In the genomic region with DNA sequence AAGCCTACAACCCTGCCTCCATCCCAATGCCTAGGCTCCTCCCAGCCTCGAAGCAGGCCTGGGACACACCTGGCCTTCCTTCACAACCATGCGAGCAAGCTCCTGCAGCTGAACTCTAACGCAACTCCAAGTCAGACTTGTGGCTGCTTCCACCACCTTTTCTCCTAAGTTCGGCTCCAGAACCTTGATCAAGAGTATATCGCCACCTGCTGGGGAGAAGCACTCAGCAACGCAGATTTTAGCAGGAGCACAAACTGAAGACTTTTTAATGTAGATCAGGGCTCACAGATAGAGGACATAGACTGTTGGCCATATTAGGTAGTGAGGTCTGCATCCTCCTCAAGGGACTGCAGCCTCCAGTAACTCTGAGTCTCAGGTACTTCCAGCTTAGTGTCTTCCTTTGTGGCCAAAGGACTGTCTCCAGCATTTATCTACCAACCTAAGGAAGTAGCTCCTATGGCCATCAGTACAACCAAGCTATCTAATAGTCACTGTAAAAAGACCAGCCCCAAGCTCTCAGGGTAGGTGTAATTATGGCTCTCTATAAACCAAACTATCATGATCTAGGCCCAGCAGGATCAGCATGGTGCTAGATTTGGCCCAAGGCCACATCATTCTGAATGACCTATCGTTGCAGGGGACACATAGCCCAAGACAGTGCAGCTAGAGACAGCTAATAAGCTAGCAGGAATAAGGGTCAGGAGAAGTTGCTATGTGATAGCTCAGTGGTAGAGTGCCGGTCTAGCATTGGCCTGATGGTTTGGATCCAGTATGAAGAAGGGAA, we compare ENCODE assay signal across 8 mouse cellular contexts. TPM values are rescaled to one million over a fixed set of nuclear protein-coding genes. Genes with fewer than 3 reads are reported as not detected.
DNase-seq lines count a peak whose midpoint lies in the region; ATAC-seq and TF ChIP-seq lines count a peak whose summit lies in the region.

No protein-coding gene starts in this region.

- TF ChIP-seq CTCF in heart, adult 2 months (IDR thresholded peaks at IDR 0.05), result peak; percentile 98
- peak; percentile 98 for TF ChIP-seq CTCF in midbrain, postnatal 0 days (IDR thresholded peaks at IDR 0.05)

- no peaks in the 10 kb centered on the region for H3K79me2 ChIP-seq in heart, adult 2 months (replicated peaks; ENCODE audit: control insufficient read depth, insufficient read depth, low read length)

- 20% methylated on average over 8 of the region's 8 CpGs for WGBS in embryonic facial prominence, embryonic 11.5 days
- 23% methylated on average over 8 of the region's 8 CpGs for WGBS in heart, adult 2 months
- 26% methylated on average over 8 of the region's 8 CpGs for WGBS in limb, embryonic 12.5 days
- WGBS in midbrain, postnatal 0 days, result 28% methylated on average over 8 of the region's 8 CpGs

- TF ChIP-seq EP300 in heart, adult 2 months (IDR thresholded peaks at IDR 0.05; ENCODE audit: insufficient read depth, low read depth, low read length), result peak; percentile 79; the same call in 1 of the 2 replicates

- ATAC-seq in embryonic facial prominence, embryonic 11.5 days (replicated peaks; ENCODE audit: insufficient number of reproducible peaks, low FRiP score, low TSS enrichment, low read depth), result peak; percentile 52
- peak; percentile 79; the same call in 1 of the 2 replicates for ATAC-seq in limb, embryonic 12.5 days (ENCODE audit: insufficient number of reproducible peaks, insufficient read depth, low FRiP score, low TSS enrichment, low read depth)
- peak; percentile 63 for ATAC-seq in midbrain, postnatal 0 days (ENCODE audit: low FRiP score)

- intact Hi-C loops in heart, adult 2 months (cut with DNase I), result loop anchor here (1.0 to 5.0 kb wide), 3 partner anchors 64 to 485 kb away; partner anchors contain the start of gene Maml2

- H3K36me3 ChIP-seq in embryonic facial prominence, embryonic 11.5 days (replicated peaks; ENCODE audit: control insufficient read depth, insufficient read depth, low read depth, low read length), result no peaks in the 10 kb centered on the region
- H3K36me3 ChIP-seq in heart, adult 2 months (ENCODE audit: control insufficient read depth, insufficient read depth, low read length), result no peaks in the 10 kb centered on the region
- H3K36me3 ChIP-seq in limb, embryonic 12.5 days, result no peaks in the 10 kb centered on the region
- H3K36me3 ChIP-seq in midbrain, postnatal 0 days (ENCODE audit: insufficient read depth, low read length), result no peaks in the 10 kb centered on the region

- H3K9me3 ChIP-seq in embryonic facial prominence, embryonic 11.5 days (replicated peaks; ENCODE audit: control insufficient read depth, low read length), result no peaks in the 10 kb centered on the region
- no peaks in the 10 kb centered on the region for H3K9me3 ChIP-seq in limb, embryonic 12.5 days
- no peaks in the 10 kb centered on the region for H3K9me3 ChIP-seq in midbrain, postnatal 0 days (ENCODE audit: low read length)

- no peak for TF ChIP-seq POLR2A in heart, adult 2 months (IDR thresholded peaks at IDR 0.05; ENCODE audit: insufficient read depth, low read depth, low read length)

- no peak overlapping the region for H3K4me3 ChIP-seq in embryonic facial prominence, embryonic 11.5 days (ENCODE audit: low read depth, low read length)
- no peak overlapping the region for H3K4me3 ChIP-seq in heart, adult 2 months
- no peak overlapping the region for H3K4me3 ChIP-seq in limb, embryonic 12.5 days (replicated peaks)
- H3K4me3 ChIP-seq in midbrain, postnatal 0 days (ENCODE audit: low read depth, low read length), result no peak overlapping the region

- H3K27me3 ChIP-seq in embryonic facial prominence, embryonic 11.5 days (ENCODE audit: control insufficient read depth, insufficient read depth, low read length), result no peaks in the 10 kb centered on the region
- H3K27me3 ChIP-seq in heart, adult 2 months (ENCODE audit: control insufficient read depth, insufficient read depth, low read length), result no peaks in the 10 kb centered on the region
- H3K27me3 ChIP-seq in limb, embryonic 12.5 days, result no peaks in the 10 kb centered on the region
- H3K27me3 ChIP-seq in midbrain, postnatal 0 days (ENCODE audit: insufficient read depth, low read length), result no peaks in the 10 kb centered on the region

- H3K9ac ChIP-seq in embryonic facial prominence, embryonic 11.5 days (replicated peaks; ENCODE audit: low read length), result no peak overlapping the region
- H3K9ac ChIP-seq in heart, adult 2 months (ENCODE audit: low read depth, low read length), result no peak overlapping the region
- H3K9ac ChIP-seq in limb, embryonic 12.5 days (replicated peaks), result no peak overlapping the region
- no peak overlapping the region for H3K9ac ChIP-seq in midbrain, postnatal 0 days (replicated peaks; ENCODE audit: low read length, poor library complexity, severe bottlenecking)

- H3K4me1 ChIP-seq in embryonic facial prominence, embryonic 11.5 days (ENCODE audit: control insufficient read depth, insufficient read depth, low read length), result no peaks in the 10 kb centered on the region
- H3K4me1 ChIP-seq in heart, adult 2 months (ENCODE audit: control insufficient read depth, insufficient read depth, low read length), result peaks cover 2% of the 10 kb centered on the region
- no peaks in the 10 kb centered on the region for H3K4me1 ChIP-seq in limb, embryonic 12.5 days (replicated peaks)
- no peaks in the 10 kb centered on the region for H3K4me1 ChIP-seq in midbrain, postnatal 0 days (ENCODE audit: insufficient read depth, low read length)

- no peak overlapping the region for H3K27ac ChIP-seq in embryonic facial prominence, embryonic 11.5 days (replicated peaks; ENCODE audit: low read depth, low read length)
- no peak overlapping the region for H3K27ac ChIP-seq in heart, adult 2 months
- H3K27ac ChIP-seq in limb, embryonic 12.5 days, result no peak overlapping the region
- H3K27ac ChIP-seq in midbrain, postnatal 0 days (ENCODE audit: low read depth, low read length), result no peak overlapping the region

- peak; percentile 87 for DNase-seq in 416B (ENCODE audit: low read depth)
- DNase-seq in adrenal gland, postnatal 14 days, result peak; percentile 86
- peak; percentile 90 for DNase-seq in embryonic facial prominence, embryonic 11.5 days (ENCODE audit: low spot score)
- peak; percentile 70 to 71 for DNase-seq in heart, adult 2 months
- peak; percentile 58 to 84 for DNase-seq in kidney, adult 8-10 months
- DNase-seq in midbrain, postnatal 0 days (ENCODE audit: low spot score), result peak; percentile 89
- DNase-seq in spleen, postnatal 10 days (ENCODE audit: low spot score in 2 of 2), result peak; percentile 27 to 75

- H3K4me2 ChIP-seq in embryonic facial prominence, embryonic 11.5 days (ENCODE audit: low read depth, low read length), result no peak overlapping the region
- peak overlapping the region; percentile 27; the same call in 1 of the 2 replicates for H3K4me2 ChIP-seq in limb, embryonic 12.5 days
- no peak overlapping the region for H3K4me2 ChIP-seq in midbrain, postnatal 0 days (ENCODE audit: low read depth, low read length, poor library complexity, severe bottlenecking)

RNA-seq across cellular contexts. Expression of gene Mtmr2, which starts 31.7 kb away (rescaled TPM):
- 65.8 and 74.0 TPM in 2 replicates for total RNA-seq in adrenal gland, postnatal 14 days (2021)
- 89.5 and 90.1 TPM in 2 replicates for polyA plus RNA-seq in embryonic facial prominence, embryonic 11.5 days (2014; fragmentation: Nextera tagmentation; extraction: Ambion mirVana)
- total RNA-seq in heart, adult 2 months (2021), result 10 to 100 TPM; 19.6 to 22.4 TPM
- 7.2 and 12.7 TPM in 2 replicates for polyA plus RNA-seq in heart, adult 2 months (2012; rRNA removed)
- 86.7 and 90.1 TPM in 2 replicates for polyA plus RNA-seq in limb, embryonic 12.5 days (2016; fragmentation: Nextera tagmentation; extraction: Ambion mirVana)
- total RNA-seq in midbrain, postnatal 0 days (2014; rRNA removed), result 43.0 and 57.0 TPM in 2 replicates
- 47.7 and 48.0 TPM in 2 replicates for polyA plus RNA-seq in midbrain, postnatal 0 days (2015; fragmentation: Nextera tagmentation; extraction: Ambion mirVana)
